Mouse (Mus musculus) spleen, adult 2 months (tissue): ENCODE measurements around the gene Tom1l1.

Source experiments
- CTCF ChIP-seq: fragments of 200-500 bp; IDR thresholded peaks from 2 replicates; pipeline ENCODE4 v1.5.1; 2011; ENCODE audit warnings: mild to moderate bottlenecking, inconsistent platforms; ENCODE audit not compliant: insufficient read depth, insufficient read length, insufficient replicate concordance; ENCODE audit errors: extremely low read depth
- POLR2A ChIP-seq: fragments of 200-500 bp; IDR thresholded peaks from 2 replicates; pipeline ENCODE4 v1.6.1; 2011; ENCODE audit warnings: low read depth, low read length, inconsistent platforms

DNA sequence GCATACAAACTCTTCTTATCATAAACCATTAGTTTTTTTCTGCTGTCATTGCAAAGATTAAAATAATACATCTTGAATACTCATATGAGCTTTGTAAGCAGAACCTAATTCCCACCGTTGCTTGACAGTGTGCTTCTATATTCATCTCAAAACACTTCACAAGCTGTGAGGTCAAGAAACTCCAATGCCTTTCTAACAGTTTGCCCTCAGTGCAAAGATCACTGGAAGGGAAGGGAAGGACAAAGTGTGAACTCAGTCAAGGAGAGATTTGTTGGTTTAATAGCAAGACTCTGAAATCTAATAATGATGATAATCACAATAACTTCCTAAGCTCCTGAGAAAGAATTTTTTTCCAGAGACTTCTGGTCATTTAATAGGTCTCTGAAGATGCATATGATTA, 60.4 kb downstream of the Tom1l1 start:
- TF ChIP-seq POLR2A (no peak), CTCF (no peak)
